Comparison of ENCODE assay signal across 29 mouse cellular contexts in genomic region chr12:50524061-50524460, GRCm38 (mm10).
DNase-seq lines count a peak whose midpoint lies in the region; ATAC-seq and TF ChIP-seq lines count a peak whose summit lies in the region.
"Had no signal": no experiment of that assay in that cellular context is flagged by ENCODE, and none has a peak within 500 bp of the region (broad histone marks: within the 10 kb centered on the region; RNA-seq: fewer than 3 reads in every experiment).

No protein-coding gene starts in this region.

- H3K4me2 ChIP-seq in lung, postnatal 0 days (replicated peaks; ENCODE audit: low read depth, low read length): no peak overlapping the region
- H3K4me2 ChIP-seq: embryonic facial prominence, embryonic 12.5 days; embryonic facial prominence, embryonic 15.5 days; heart, embryonic 13.5 days; hindbrain, embryonic 14.5 days had no signal

- TF ChIP-seq POLR2A in embryonic fibroblast, embryonic 13.5 days (IDR thresholded peaks at IDR 0.05; ENCODE audit: low read depth, low read length): no peak

- no peak overlapping the region for H3K9ac ChIP-seq in lung, postnatal 0 days (replicated peaks; ENCODE audit: low read depth)
- H3K9ac ChIP-seq: embryonic facial prominence, embryonic 12.5 days; embryonic facial prominence, embryonic 15.5 days; forebrain, postnatal 0 days; heart, embryonic 13.5 days; hindbrain, embryonic 14.5 days had no signal

- 63% methylated on average over 2 of the region's 2 CpGs for WGBS in lung, postnatal 0 days

- no peak for TF ChIP-seq EP300 in lung, postnatal 0 days (IDR thresholded peaks at IDR 0.05)

- DNase-seq in lung, postnatal 0 days (ENCODE audit: low spot score): peak; percentile 16
- DNase-seq in lung, postnatal 36 days: no peak
- DNase-seq in NIH3T3 (ENCODE audit: low read depth): peak; percentile 71
- DNase-seq in gonadal fat pad, adult 2 months (ENCODE audit: low read depth): peak; percentile 31
- no peak for DNase-seq in cerebellum, postnatal 14 days
- DNase-seq in kidney, postnatal 10 days: no peak
- DNase-seq in ovary, postnatal 10 days (ENCODE audit: low spot score): no peak
- DNase-seq: adrenal gland, adult 8-10 months; adrenal gland, postnatal 25 days; cerebellum, adult 11-12 months; cerebellum, adult 8-10 months; cerebellum, postnatal 10 days; forebrain, postnatal 0 days; gastrocnemius, postnatal 25 days; heart, adult 2 months; heart, postnatal 14 days; heart, postnatal 4 days; kidney, adult 18-20 months had no signal

- H3K27ac ChIP-seq in lung, postnatal 0 days (ENCODE audit: low read length): no peak overlapping the region
- H3K27ac ChIP-seq in embryonic fibroblast, embryonic 13.5 days (ENCODE audit: insufficient read depth, low read length): peak overlapping the region; percentile 80; the same call in 1 of the 2 replicates
- H3K27ac ChIP-seq: embryonic facial prominence, embryonic 12.5 days; embryonic facial prominence, embryonic 15.5 days; heart, adult 2 months; heart, embryonic 10.5 days; heart, embryonic 13.5 days; hindbrain, embryonic 14.5 days; hindbrain, postnatal 0 days had no signal

- ATAC-seq in lung, postnatal 0 days: no peak
- ATAC-seq: forebrain, embryonic 14.5 days; forebrain, postnatal 0 days; hindbrain, postnatal 0 days; inflammation-experienced regulatory T-cells, adult 6 months; intestine, embryonic 16.5 days had no signal

- TF ChIP-seq CTCF in lung, postnatal 0 days (IDR thresholded peaks at IDR 0.05): no peak
- TF ChIP-seq CTCF in embryonic fibroblast, embryonic 13.5 days (IDR thresholded peaks at IDR 0.05; ENCODE audit: borderline replicate concordance, insufficient read depth, low read length): no peak

- no peak overlapping the region for H3K4me3 ChIP-seq in lung, postnatal 0 days (ENCODE audit: low read depth, low read length)
- H3K4me3 ChIP-seq in embryonic fibroblast, embryonic 13.5 days (ENCODE audit: insufficient read depth, low read length): no peak overlapping the region
- H3K4me3 ChIP-seq: embryonic facial prominence, embryonic 12.5 days; embryonic facial prominence, embryonic 15.5 days; erythroblast, embryonic 14.5 days; heart, adult 2 months; heart, embryonic 10.5 days; heart, embryonic 13.5 days had no signal

- no peaks in the 10 kb centered on the region for H3K27me3 ChIP-seq in lung, postnatal 0 days (replicated peaks; ENCODE audit: insufficient read depth, low read length)
- H3K27me3 ChIP-seq: embryonic facial prominence, embryonic 12.5 days; embryonic facial prominence, embryonic 15.5 days; heart, embryonic 13.5 days had no signal

- H3K9me3 ChIP-seq in lung, postnatal 0 days (ENCODE audit: low read length): no peaks in the 10 kb centered on the region
- H3K9me3 ChIP-seq: embryonic facial prominence, embryonic 12.5 days; embryonic facial prominence, embryonic 15.5 days; heart, embryonic 10.5 days; heart, embryonic 13.5 days had no signal

- H3K36me3 ChIP-seq in lung, postnatal 0 days (ENCODE audit: insufficient read depth, low read length): no peaks in the 10 kb centered on the region
- H3K36me3 ChIP-seq: embryonic facial prominence, embryonic 12.5 days; embryonic facial prominence, embryonic 15.5 days; heart, embryonic 10.5 days; heart, embryonic 13.5 days had no signal

- H3K4me1 ChIP-seq in lung, postnatal 0 days (ENCODE audit: insufficient read depth, low read depth, low read length): no peaks in the 10 kb centered on the region
- H3K4me1 ChIP-seq in embryonic fibroblast, embryonic 13.5 days (ENCODE audit: control insufficient read depth, insufficient read depth, low read length): peaks cover 11% of the 10 kb centered on the region
- H3K4me1 ChIP-seq: embryonic facial prominence, embryonic 12.5 days; embryonic facial prominence, embryonic 15.5 days; heart, embryonic 10.5 days; heart, embryonic 13.5 days had no signal

Comparison
In these comparisons a context has a peak if more than half of its experiments do, and no peak if none do; other contexts are left out.
1. DNase-seq: peak in lung, postnatal 0 days (single experiment), NIH3T3 (single experiment) and gonadal fat pad, adult 2 months (single experiment); none in lung, postnatal 36 days (single experiment), cerebellum, postnatal 14 days (0 of 2), kidney, postnatal 10 days (single experiment) and ovary, postnatal 10 days (single experiment).